Mouse (Mus musculus) G1E-ER4 (cell line): Measurements from ENCODE around the gene Slc1a4. TPM values are rescaled to one million over a fixed set of nuclear protein-coding genes. Genes with fewer than 3 reads are reported as not detected.

Experiments used
- GATA1 ChIP-seq: IDR thresholded peaks from one replicate; pipeline ENCODE4 v1.8.0; 2012; ENCODE audit warnings: low read length, inconsistent platforms
- polyA plus RNA-seq: library from polyadenylated mRNA; stranded (reverse); fragments of >175 nt; gene quantifications from 2 replicates; pipeline ENCODE4 v1.2.3, GENCODE M21; 2012

The Slc1a4 gene
- polyA plus RNA-seq = 3.2 and 3.8 TPM in 2 replicates

GRCm38 (mm10) chr11:20332561-20333514, at the start of gene Slc1a4:
TSS of gene Slc1a4 (minus strand) at chr11:20332713.
- TF ChIP-seq GATA1 = no peak

- TF ChIP-seq GATA1 = no peak
These were observed 47.6 kb upstream of the Slc1a4 start for GRCm38 (mm10) chr11:20380106-20380505.

DNA sequence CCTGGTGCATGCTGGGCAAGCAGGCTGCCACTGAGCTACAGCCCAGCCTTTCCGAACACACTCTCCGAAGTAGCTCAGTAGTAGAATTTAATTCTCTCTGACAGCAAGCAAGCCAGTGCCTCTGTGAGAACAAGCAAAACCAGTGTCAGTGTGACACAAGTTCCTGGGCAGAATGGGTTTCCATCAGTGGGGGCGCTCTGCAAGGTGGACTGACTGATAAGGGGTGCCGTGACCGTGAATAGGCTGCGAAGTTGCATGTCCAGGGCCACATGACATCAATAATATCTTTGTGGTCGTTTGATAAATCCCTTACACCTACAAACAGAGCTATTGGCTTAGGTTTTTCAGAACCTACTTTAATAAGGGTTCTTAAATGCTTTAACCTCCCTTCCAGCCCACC, 44.1 kb upstream of the Slc1a4 start:
- TF ChIP-seq GATA1 = no peak

DNA sequence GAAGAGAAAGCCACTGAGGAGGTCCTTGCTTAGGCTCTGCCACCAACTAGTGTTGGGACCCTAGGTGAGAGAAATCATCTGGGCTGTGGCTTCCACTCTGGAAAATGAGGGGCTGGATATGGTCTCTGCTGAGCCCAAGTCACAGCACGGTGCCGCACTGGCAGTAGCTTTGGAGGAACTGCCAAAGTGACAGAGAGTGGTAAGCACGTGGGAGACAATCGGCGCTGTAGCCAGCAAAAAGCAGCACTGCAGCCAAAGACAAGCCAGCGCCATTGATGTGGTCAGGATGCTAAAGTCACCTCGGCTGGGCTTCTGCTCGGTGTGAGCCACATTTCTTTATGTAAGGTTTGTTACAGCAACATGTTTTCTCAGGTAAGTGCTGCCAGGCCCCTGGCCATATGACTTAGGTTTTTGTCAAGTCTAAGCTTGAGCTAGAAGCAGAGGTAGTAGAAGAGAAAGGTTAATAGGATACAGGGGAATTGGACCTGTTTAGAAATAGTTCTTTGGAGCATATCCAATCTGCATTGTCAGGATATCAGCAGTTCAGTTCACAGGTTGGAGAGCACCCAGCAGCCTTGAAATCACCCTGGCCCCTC, 40.2 kb upstream of the Slc1a4 start:
- no peak for TF ChIP-seq GATA1

- TF ChIP-seq GATA1 = no peak
These were observed 38.0 kb upstream of the Slc1a4 start for GRCm38 (mm10) chr11:20370486-20370885.

- no peak for TF ChIP-seq GATA1
These were observed 33.9 kb upstream of the Slc1a4 start for GRCm38 (mm10) chr11:20366456-20366855.

- no peak for TF ChIP-seq GATA1
These were observed 28.8 kb upstream of the Slc1a4 start for GRCm38 (mm10) chr11:20361354-20361753.

DNA sequence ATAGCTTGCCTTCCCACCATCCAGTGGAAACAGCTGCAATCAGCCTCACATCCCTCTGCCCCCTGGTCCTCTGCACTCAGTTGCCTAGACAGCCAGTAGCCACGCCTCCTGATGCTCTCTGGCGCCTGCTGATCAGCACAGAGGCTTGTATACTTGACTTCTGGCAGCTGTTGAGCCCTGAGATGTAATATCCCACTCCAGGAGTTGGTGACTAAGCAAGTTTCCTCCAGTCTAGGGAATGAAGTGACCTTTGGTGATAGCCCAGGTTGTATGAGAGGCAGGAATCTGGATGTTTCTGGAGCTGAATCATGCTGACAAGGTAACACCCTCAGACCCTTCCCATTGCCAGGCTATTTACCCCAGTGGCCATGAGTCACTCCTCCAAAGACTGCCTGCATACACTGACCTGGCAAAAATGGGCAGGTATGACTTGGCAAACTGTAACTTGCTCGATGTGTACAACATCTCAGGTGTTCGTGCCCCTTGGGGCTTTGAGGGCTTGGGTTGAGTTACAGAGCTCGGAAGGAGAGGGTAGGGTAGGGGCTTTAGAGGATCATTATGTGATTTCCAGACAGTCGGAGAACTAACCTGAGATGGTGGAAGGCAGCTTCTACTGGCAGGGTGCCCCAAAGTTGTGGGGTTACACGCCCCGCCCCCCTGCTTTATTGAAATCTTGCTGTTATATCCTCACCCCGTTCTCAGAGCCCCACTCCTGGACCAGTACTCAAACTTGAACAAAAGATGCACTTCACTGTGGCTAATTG, 25.4 kb upstream of the Slc1a4 start:
- no peak for TF ChIP-seq GATA1

DNA sequence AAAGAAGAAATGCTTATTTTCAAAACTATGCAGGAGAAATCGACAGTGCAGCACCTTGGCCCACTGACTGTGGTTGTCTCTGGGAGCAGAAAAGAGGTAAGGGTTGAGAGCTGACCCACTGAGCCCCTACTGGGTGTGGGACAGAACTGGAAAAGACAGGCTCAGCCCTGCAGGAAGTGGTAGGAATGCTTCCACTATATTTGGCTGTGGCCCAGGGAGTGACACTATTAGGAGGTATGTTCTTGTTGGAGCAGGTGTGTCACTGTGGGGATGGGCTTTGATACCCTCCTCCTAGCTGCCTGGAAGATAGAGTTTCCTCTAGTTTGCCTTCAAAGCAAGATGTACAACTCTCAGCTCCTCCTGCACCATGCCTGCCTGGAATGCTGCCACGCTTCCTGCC, 16.0 kb upstream of the Slc1a4 start:
- TF ChIP-seq GATA1 = no peak

DNA sequence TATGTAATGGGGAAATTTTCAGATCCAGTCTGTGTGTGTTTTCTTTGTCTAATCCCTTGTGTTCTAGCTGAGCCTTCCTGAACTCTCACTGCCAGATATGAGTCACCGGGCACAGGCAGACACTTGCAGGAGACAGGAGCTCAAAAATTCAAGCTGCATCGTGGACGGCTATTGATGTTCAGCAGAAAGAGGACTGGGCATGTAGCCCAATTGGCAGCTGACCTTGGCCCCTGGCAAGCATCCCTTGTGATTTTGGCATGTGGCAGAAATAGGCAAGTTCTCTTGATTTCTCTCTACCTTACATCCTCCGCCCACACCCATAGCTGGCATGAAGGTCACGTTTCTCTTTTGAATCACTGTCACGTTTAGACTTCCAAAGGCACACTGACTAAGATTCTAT, 15.0 kb upstream of the Slc1a4 start:
- TF ChIP-seq GATA1 = no peak

- TF ChIP-seq GATA1 = no peak
These were observed 13.9 kb upstream of the Slc1a4 start for GRCm38 (mm10) chr11:20346369-20346768.

DNA sequence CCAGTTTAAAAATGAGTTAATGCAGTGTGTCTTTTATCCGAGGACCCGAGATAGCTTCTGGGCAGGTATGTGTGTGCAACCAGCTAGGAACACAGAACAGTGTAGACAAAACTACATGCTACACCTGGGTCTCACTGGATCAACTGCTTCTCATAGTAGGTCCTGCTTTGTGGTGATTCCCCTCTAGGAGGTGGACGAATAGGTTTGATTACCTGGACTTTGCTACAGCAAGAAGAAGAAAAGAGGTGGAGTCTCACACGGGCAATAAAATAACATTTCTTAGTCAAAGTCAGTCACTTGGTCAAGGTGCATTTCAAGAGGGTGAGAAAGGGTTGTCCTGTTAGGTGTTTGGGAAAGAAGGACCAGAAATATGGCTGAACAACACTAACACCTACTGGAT, 11.4 kb upstream of the Slc1a4 start:
- TF ChIP-seq GATA1 = no peak

DNA sequence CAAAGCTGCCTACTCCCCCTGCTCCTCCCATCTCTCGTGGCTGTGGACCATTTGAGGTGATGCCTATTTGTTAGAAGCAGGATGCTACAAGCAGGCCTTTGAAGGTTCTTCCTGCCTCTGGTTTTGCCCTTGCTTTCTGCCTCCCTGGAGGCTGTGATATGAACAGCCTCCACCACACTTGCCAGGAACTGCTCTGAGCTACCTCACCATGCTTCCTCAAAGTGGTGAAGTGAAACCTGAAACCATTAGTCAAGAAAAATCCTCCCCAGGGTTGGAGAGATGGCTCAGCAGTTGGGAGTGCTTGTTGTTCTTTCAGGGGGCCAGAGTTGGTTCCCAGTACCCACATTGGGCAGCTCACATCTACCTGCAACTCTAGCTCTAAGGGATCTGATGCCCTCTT, 9.1 kb upstream of the Slc1a4 start:
- no peak for TF ChIP-seq GATA1

DNA sequence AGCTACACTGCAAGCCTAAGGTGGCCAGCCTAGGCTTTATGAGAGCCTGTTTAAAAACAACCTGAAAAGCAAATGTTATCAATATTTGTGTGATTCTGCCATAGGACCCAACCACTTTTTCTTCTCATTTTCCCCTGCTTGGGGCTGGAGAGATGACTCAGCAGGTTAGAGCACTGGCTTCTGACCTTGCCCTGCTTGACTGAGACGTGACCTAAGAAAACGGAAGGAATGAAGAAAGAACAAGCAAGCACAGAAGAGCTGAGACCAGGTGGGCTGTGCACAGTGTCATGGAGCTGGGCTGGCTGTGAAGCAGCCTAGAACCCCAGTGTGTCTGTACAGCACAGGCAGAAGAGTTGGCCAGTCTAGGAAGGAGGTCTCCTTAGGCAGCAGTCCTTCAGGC, 6.2 kb upstream of the Slc1a4 start:
- no peak for TF ChIP-seq GATA1

DNA sequence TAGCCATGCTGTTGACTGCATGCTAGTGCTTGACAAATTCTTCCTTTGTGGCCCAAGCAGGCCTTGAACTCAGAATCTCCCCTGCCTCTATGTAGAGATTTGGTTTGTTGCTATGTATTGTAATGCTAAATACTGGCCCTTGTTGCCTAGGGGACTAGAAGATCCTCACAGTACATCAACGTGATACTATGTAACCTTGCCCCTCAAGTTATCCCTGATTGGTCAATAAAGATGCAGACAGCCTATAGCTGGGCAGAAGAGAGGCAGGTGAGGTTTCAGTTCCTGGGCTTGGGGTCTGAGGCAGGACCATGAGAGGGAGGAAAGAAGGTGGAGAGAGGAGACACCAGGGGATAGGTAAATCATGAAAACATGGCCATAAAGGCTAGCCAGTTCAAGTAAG, 1.8 kb upstream of the Slc1a4 start:
- no peak for TF ChIP-seq GATA1

GRCm38 (mm10) chr11:20331690-20332537, 599 bp downstream of the Slc1a4 start:
- TF ChIP-seq GATA1 = no peak
